Mouse (Mus musculus): ENCODE results near the gene Sod1. TPM values are rescaled to one million over a fixed set of nuclear protein-coding genes. Genes with fewer than 3 reads are reported as not detected.
"Not testable (repeated sequence)": the region's sequence is repeated elsewhere in the genome, so short reads cannot be mapped to it uniquely, and the experiment has no call there.

Gene Sod1
- polyA plus RNA-seq, 2 experiments: 622 to 1,097 TPM

GRCm38 (mm10) chr16:90235188-90235587, 14.6 kb downstream of the Sod1 start:
- WGBS: 90% methylated on average over 3 of the region's 3 CpGs
- H3K4me1 ChIP-seq (ENCODE audit: control insufficient read depth, insufficient read depth, low read length): no peaks in the 10 kb centered on the region
- H3K36me3 ChIP-seq (ENCODE audit: control insufficient read depth, insufficient read depth, low read length): peaks cover 36% of the 10 kb centered on the region
- no peak overlapping the region for H3K4me3 ChIP-seq (replicated peaks; ENCODE audit: low read length)
- H3K4me2 ChIP-seq (replicated peaks; ENCODE audit: low read depth, low read length, severe bottlenecking): no peak overlapping the region
- H3K9ac ChIP-seq (ENCODE audit: low read depth, low read length, severe bottlenecking): no peak overlapping the region
- H3K27me3 ChIP-seq (ENCODE audit: control insufficient read depth, insufficient read depth, low read length): no peaks in the 10 kb centered on the region
- no peak overlapping the region for H3K27ac ChIP-seq (replicated peaks; ENCODE audit: low read depth, low read length)
- no peaks in the 10 kb centered on the region for H3K9me3 ChIP-seq (ENCODE audit: control insufficient read depth, low read length)
- DNase-seq (ENCODE audit: low spot score) (no peak), ATAC-seq (ENCODE audit: low FRiP score, low read depth) (no peak)
- no peak for TF ChIP-seq POLR2A (IDR thresholded peaks at IDR 0.05; ENCODE audit: borderline replicate concordance, extremely low read depth, insufficient read depth, insufficient read length)

GRCm38 (mm10) chr16:90239128-90239746, 18.7 kb downstream of the Sod1 start:
- H3K27me3 ChIP-seq (ENCODE audit: control insufficient read depth, insufficient read depth, low read length): no peaks in the 10 kb centered on the region
- H3K9ac ChIP-seq (ENCODE audit: low read depth, low read length, severe bottlenecking): no peak overlapping the region
- H3K4me3 ChIP-seq (replicated peaks; ENCODE audit: low read length): no peak overlapping the region
- no peak overlapping the region for H3K4me2 ChIP-seq (replicated peaks; ENCODE audit: low read depth, low read length, severe bottlenecking)
- no peaks in the 10 kb centered on the region for H3K4me1 ChIP-seq (ENCODE audit: control insufficient read depth, insufficient read depth, low read length)
- no peak overlapping the region for H3K27ac ChIP-seq (replicated peaks; ENCODE audit: low read depth, low read length)
- no peak for TF ChIP-seq POLR2A (IDR thresholded peaks at IDR 0.05; ENCODE audit: borderline replicate concordance, extremely low read depth, insufficient read depth, insufficient read length)
- 81% methylated on average over 6 of the region's 6 CpGs for WGBS
- H3K36me3 ChIP-seq (ENCODE audit: control insufficient read depth, insufficient read depth, low read length): peaks cover 59% of the 10 kb centered on the region
- ATAC-seq (ENCODE audit: low FRiP score, low read depth) (no peak), DNase-seq (ENCODE audit: low spot score) (no peak)
- H3K9me3 ChIP-seq (ENCODE audit: control insufficient read depth, low read length): no peaks in the 10 kb centered on the region

- H3K27ac ChIP-seq (replicated peaks; ENCODE audit: low read depth, low read length): no peak overlapping the region
- H3K9me3 ChIP-seq (ENCODE audit: control insufficient read depth, low read length): no peaks in the 10 kb centered on the region
- H3K27me3 ChIP-seq (ENCODE audit: control insufficient read depth, insufficient read depth, low read length): no peaks in the 10 kb centered on the region
- H3K9ac ChIP-seq (ENCODE audit: low read depth, low read length, severe bottlenecking): no peak overlapping the region
- 83% methylated on average over 4 of the region's 4 CpGs for WGBS
- no peak for TF ChIP-seq POLR2A (IDR thresholded peaks at IDR 0.05; ENCODE audit: borderline replicate concordance, extremely low read depth, insufficient read depth, insufficient read length)
- H3K36me3 ChIP-seq (ENCODE audit: control insufficient read depth, insufficient read depth, low read length): peaks cover 73% of the 10 kb centered on the region
- H3K4me3 ChIP-seq (replicated peaks; ENCODE audit: low read length): no peak overlapping the region
- no peaks in the 10 kb centered on the region for H3K4me1 ChIP-seq (ENCODE audit: control insufficient read depth, insufficient read depth, low read length)
- no peak for DNase-seq (ENCODE audit: low spot score)
- H3K4me2 ChIP-seq (replicated peaks; ENCODE audit: low read depth, low read length, severe bottlenecking): no peak overlapping the region
- ATAC-seq (ENCODE audit: low FRiP score, low read depth): no peak
These were observed 21.3 kb downstream of the Sod1 start for GRCm38 (mm10) chr16:90241875-90242274.

GRCm38 (mm10) chr16:90242426-90243304, 22.1 kb downstream of the Sod1 start:
- H3K9ac ChIP-seq (ENCODE audit: low read depth, low read length, severe bottlenecking): no peak overlapping the region
- WGBS: 77% methylated on average over 17 of the region's 17 CpGs
- peaks cover 78% of the 10 kb centered on the region for H3K36me3 ChIP-seq (ENCODE audit: control insufficient read depth, insufficient read depth, low read length)
- H3K9me3 ChIP-seq (ENCODE audit: control insufficient read depth, low read length): no peaks in the 10 kb centered on the region
- ATAC-seq (ENCODE audit: low FRiP score, low read depth): no peak
- H3K4me2 ChIP-seq (replicated peaks; ENCODE audit: low read depth, low read length, severe bottlenecking): no peak overlapping the region
- no peaks in the 10 kb centered on the region for H3K27me3 ChIP-seq (ENCODE audit: control insufficient read depth, insufficient read depth, low read length)
- no peaks in the 10 kb centered on the region for H3K4me1 ChIP-seq (ENCODE audit: control insufficient read depth, insufficient read depth, low read length)
- no peak overlapping the region for H3K27ac ChIP-seq (replicated peaks; ENCODE audit: low read depth, low read length)
- DNase-seq (ENCODE audit: low spot score): no peak
- H3K4me3 ChIP-seq (replicated peaks; ENCODE audit: low read length): no peak overlapping the region
- no peak for TF ChIP-seq POLR2A (IDR thresholded peaks at IDR 0.05; ENCODE audit: borderline replicate concordance, extremely low read depth, insufficient read depth, insufficient read length)

GRCm38 (mm10) chr16:90250099-90250498, 29.5 kb downstream of the Sod1 start:
- ATAC-seq (ENCODE audit: low FRiP score, low read depth) (no peak), DNase-seq (ENCODE audit: low spot score) (no peak)
- no peak for TF ChIP-seq POLR2A (IDR thresholded peaks at IDR 0.05; ENCODE audit: borderline replicate concordance, extremely low read depth, insufficient read depth, insufficient read length)
- H3K36me3 ChIP-seq (ENCODE audit: control insufficient read depth, insufficient read depth, low read length): peaks cover 75% of the 10 kb centered on the region
- no peak overlapping the region for H3K4me3 ChIP-seq (replicated peaks; ENCODE audit: low read length)
- H3K9ac ChIP-seq (ENCODE audit: low read depth, low read length, severe bottlenecking): no peak overlapping the region
- H3K4me1 ChIP-seq (ENCODE audit: control insufficient read depth, insufficient read depth, low read length): no peaks in the 10 kb centered on the region
- H3K27ac ChIP-seq (replicated peaks; ENCODE audit: low read depth, low read length): no peak overlapping the region
- WGBS: 94% methylated on average over 7 of the region's 7 CpGs
- no peaks in the 10 kb centered on the region for H3K27me3 ChIP-seq (ENCODE audit: control insufficient read depth, insufficient read depth, low read length)
- no peaks in the 10 kb centered on the region for H3K9me3 ChIP-seq (ENCODE audit: control insufficient read depth, low read length)
- no peak overlapping the region for H3K4me2 ChIP-seq (replicated peaks; ENCODE audit: low read depth, low read length, severe bottlenecking)

GRCm38 (mm10) chr16:90251256-90251655, 30.7 kb downstream of the Sod1 start:
- not testable (repeated sequence) for H3K27me3 ChIP-seq (ENCODE audit: control insufficient read depth, insufficient read depth, low read length); H3K4me1 ChIP-seq (ENCODE audit: control insufficient read depth, insufficient read depth, low read length); ATAC-seq (ENCODE audit: low FRiP score, low read depth); DNase-seq (ENCODE audit: low spot score); H3K9ac ChIP-seq (ENCODE audit: low read depth, low read length, severe bottlenecking); H3K9me3 ChIP-seq (ENCODE audit: control insufficient read depth, low read length); H3K4me3 ChIP-seq (replicated peaks; ENCODE audit: low read length); H3K27ac ChIP-seq (replicated peaks; ENCODE audit: low read depth, low read length); H3K4me2 ChIP-seq (replicated peaks; ENCODE audit: low read depth, low read length, severe bottlenecking)
- WGBS: 86% methylated on average over 3 of the region's 3 CpGs
- H3K36me3 ChIP-seq (ENCODE audit: control insufficient read depth, insufficient read depth, low read length): peaks cover 71% of the 10 kb centered on the region
